Mouse (Mus musculus) right cerebral cortex, adult 2 months (tissue): ENCODE data around the gene Unc93a.
"Not testable (repeated sequence)": the region's sequence is repeated elsewhere in the genome, so short reads cannot be mapped to it uniquely, and the experiment has no call there.

Experiments used
- DNase-seq, 2 experiments: peaks; one replicate each; pipeline ENCODE4 v3.0.0; 2021 to 2022; ENCODE audit warnings: low spot score in 2 of 2

Gene Unc93a

GRCm38 (mm10) chr17:13131710-13132109 is at the start of gene Unc93a:
Unc93a (minus strand) TSS chr17:13131810.
- not testable (repeated sequence) for DNase-seq

- DNase-seq, result not testable (repeated sequence)
These were observed 48.9 kb upstream of the Unc93a start for GRCm38 (mm10) chr17:13180491-13180890.

GRCm38 (mm10) chr17:13179021-13179420 is 47.4 kb upstream of the Unc93a start:
- not testable (repeated sequence) for DNase-seq

- not testable (repeated sequence) for DNase-seq
These were observed 46.2 kb upstream of the Unc93a start for GRCm38 (mm10) chr17:13177796-13178195.

GRCm38 (mm10) chr17:13175609-13176008 is 44.0 kb upstream of the Unc93a start:
- not testable (repeated sequence) for DNase-seq

- not testable (repeated sequence) for DNase-seq
These were observed 42.4 kb upstream of the Unc93a start for GRCm38 (mm10) chr17:13174029-13174428.

- DNase-seq, result not testable (repeated sequence)
These were observed 42.0 kb upstream of the Unc93a start for GRCm38 (mm10) chr17:13173578-13173977.

GRCm38 (mm10) chr17:13146128-13146527 is 14.5 kb upstream of the Unc93a start:
- not testable (repeated sequence) for DNase-seq

- not testable (repeated sequence) for DNase-seq
These were observed 13.1 kb upstream of the Unc93a start for GRCm38 (mm10) chr17:13144580-13145215.

- DNase-seq, result not testable (repeated sequence)
These were observed 11.1 kb upstream of the Unc93a start for GRCm38 (mm10) chr17:13142665-13143064.

GRCm38 (mm10) chr17:13135356-13135755 is 3.7 kb upstream of the Unc93a start:
- DNase-seq, result peak in 1 of 2 experiments; percentile 2

- DNase-seq, result not testable (repeated sequence)
These were observed 742 bp upstream of the Unc93a start for GRCm38 (mm10) chr17:13132352-13132751.

- DNase-seq, result not testable (repeated sequence)
These were observed 1.7 kb downstream of the Unc93a start for GRCm38 (mm10) chr17:13129737-13130465.

GRCm38 (mm10) chr17:13129324-13129723 is 2.3 kb downstream of the Unc93a start:
- not testable (repeated sequence) for DNase-seq

GRCm38 (mm10) chr17:13124241-13124640 is 7.4 kb downstream of the Unc93a start:
- not testable (repeated sequence) for DNase-seq

- DNase-seq, result not testable (repeated sequence)
These were observed 8.1 kb downstream of the Unc93a start for GRCm38 (mm10) chr17:13123308-13124038.

GRCm38 (mm10) chr17:13112504-13113291 is 18.9 kb downstream of the Unc93a start:
- not testable (repeated sequence) for DNase-seq

GRCm38 (mm10) chr17:13106563-13106962 is 25.0 kb downstream of the Unc93a start:
- not testable (repeated sequence) for DNase-seq

- DNase-seq, result not testable (repeated sequence)
These were observed 38.6 kb downstream of the Unc93a start for GRCm38 (mm10) chr17:13092960-13093359.

GRCm38 (mm10) chr17:13092100-13092764 is 39.4 kb downstream of the Unc93a start:
- not testable (repeated sequence) for DNase-seq

- not testable (repeated sequence) for DNase-seq
These were observed 40.1 kb downstream of the Unc93a start for GRCm38 (mm10) chr17:13091510-13091909.
